Mouse (Mus musculus) heart, postnatal 0 days (tissue): ENCODE results near the gene St6galnac3. TPM values are rescaled to one million over a fixed set of nuclear protein-coding genes. Genes with fewer than 3 reads are reported as not detected.

Experiments used
- ATAC-seq: fragments of 200-750 bp; cut with Nextera tagmentation; 2 replicates; pipeline ENCODE4 v1.8.0; 2017; ENCODE audit warnings: low read depth, moderate number of reproducible peaks, moderate library complexity; ENCODE audit not compliant: insufficient read depth
- DNase-seq: peaks from one replicate; pipeline ENCODE4 v3.0.0-alpha.2; 2016; ENCODE audit warnings: low spot score
- H3K27ac ChIP-seq: fragments of 300-500 bp; sonication (generic); 2 replicates; pipeline ENCODE4 v1.5.1; 2014; ENCODE audit warnings: low read depth, mild to moderate bottlenecking
- H3K27me3 ChIP-seq: fragments of 300-500 bp; sonication (generic); 2 replicates; pipeline ENCODE4 v1.6.1; 2014; ENCODE audit warnings: low read length, mixed read lengths; ENCODE audit not compliant: control insufficient read depth, insufficient read depth
- H3K36me3 ChIP-seq: fragments of 300-500 bp; sonication (generic); replicated peaks from 2 replicates; pipeline ENCODE4 v1.6.1; 2014; ENCODE audit warnings: low read length, mixed read lengths; ENCODE audit not compliant: control insufficient read depth, insufficient read depth
- H3K4me1 ChIP-seq: fragments of 300-500 bp; sonication (generic); 2 replicates; pipeline ENCODE4 v1.6.1; 2014; ENCODE audit warnings: antibody characterized with exemption; ENCODE audit not compliant: control insufficient read depth, insufficient read depth
- H3K4me2 ChIP-seq: fragments of 300-500 bp; sonication (generic); 2 replicates; pipeline ENCODE4 v1.6.1; 2014; ENCODE audit warnings: low read depth, mild to moderate bottlenecking, low read length, moderate library complexity
- H3K4me3 ChIP-seq: fragments of 300-500 bp; sonication (generic); 2 replicates; pipeline ENCODE4 v1.5.1; 2014; ENCODE audit warnings: low read depth, low read length
- H3K9ac ChIP-seq: fragments of 300-500 bp; sonication (generic); replicated peaks from 2 replicates; pipeline ENCODE4 v1.6.1; 2014; ENCODE audit warnings: low read depth, low read length, mixed read lengths
- H3K9me3 ChIP-seq: fragments of 300-500 bp; sonication (generic); replicated peaks from 2 replicates; pipeline ENCODE4 v1.6.1; 2016; ENCODE audit warnings: low read length; ENCODE audit not compliant: control insufficient read depth
- CTCF ChIP-seq: IDR thresholded peaks from 2 replicates; pipeline ENCODE4 v1.5.1; 2016; ENCODE audit warnings: antibody characterized with exemption, control low read depth, low read depth
- EP300 ChIP-seq: IDR thresholded peaks from 2 replicates; pipeline ENCODE4 v1.6.1; 2016; ENCODE audit warnings: antibody characterized with exemption, low read depth
- WGBS: fragments of 180-500 bp; shearing (Covaris S2); extraction: QIAGEN DNeasy Blood & Tissue Kit; methylation state at CpG from one replicate; pipeline ENCODE4 v1.1.7; 2014; 5-methylcytosine and 5-hydroxymethylcytosine counted together
- polyA plus RNA-seq: library from polyadenylated mRNA; unstranded; fragments of >200 nt; fragmentation: Nextera tagmentation; extraction: Ambion mirVana; gene quantifications from 2 replicates; pipeline ENCODE4 v1.2.1, GENCODE M21; 2015
- total RNA-seq: library from RNA; depleted of rRNA; stranded (reverse); fragments of >200 nt; gene quantifications from 2 replicates; pipeline ENCODE4 v1.2.3, GENCODE M21; 2014; ENCODE audit warnings: low replicate concordance

St6galnac3 gene
- total and polyA plus RNA-seq, 2 experiments from 2014 or later: 9.7 to 22.5 TPM

DNA sequence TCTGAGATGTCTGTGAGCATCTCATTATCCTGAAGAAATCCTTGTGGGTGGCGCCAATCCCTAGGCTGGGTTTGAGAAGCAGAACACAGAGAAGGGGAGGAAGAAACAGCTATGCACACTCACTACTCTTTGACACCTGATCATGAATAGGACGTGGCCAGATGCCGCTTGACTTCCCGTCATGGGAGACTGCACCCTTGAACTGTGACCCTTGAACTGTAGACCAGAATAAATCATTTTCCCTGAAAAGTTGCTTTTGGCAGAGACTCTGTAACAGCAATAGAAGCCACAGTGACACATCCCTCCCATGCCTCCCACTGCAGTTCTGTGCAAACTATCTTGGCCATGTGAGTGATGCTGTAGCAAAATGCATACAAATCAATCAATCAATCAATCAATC lies 267.3 kb downstream of the St6galnac3 start:
- no peak for DNase-seq
- Histone ChIP-seq H3K27ac (no peak overlapping the region), H3K9me3 (no peaks in the 10 kb centered on the region; the same call in 1 of the 2 replicates), H3K4me1 (no peaks in the 10 kb centered on the region), H3K36me3 (no peaks in the 10 kb centered on the region), H3K9ac (no peak overlapping the region), H3K4me3 (no peak overlapping the region), H3K4me2 (no peak overlapping the region), H3K27me3 (no peaks in the 10 kb centered on the region)
- TF ChIP-seq EP300 (no peak), CTCF (no peak)
- 90% methylated on average over 4 of the region's 4 CpGs for WGBS
- no peak for ATAC-seq

GRCm38 (mm10) chr3:153457203-153457602 lies 267.8 kb downstream of the St6galnac3 start:
- H3K4me1 ChIP-seq: no peaks in the 10 kb centered on the region
- H3K9me3 ChIP-seq: no peaks in the 10 kb centered on the region; the same call in 1 of the 2 replicates
- no peaks in the 10 kb centered on the region for H3K27me3 ChIP-seq
- TF ChIP-seq CTCF (no peak), EP300 (no peak)
- ATAC-seq (peak; percentile 30; the same call in 1 of the 2 replicates), DNase-seq (peak; percentile 6)
- no peak overlapping the region for H3K4me2 ChIP-seq
- WGBS: 64% methylated on average over 2 of the region's 2 CpGs
- no peaks in the 10 kb centered on the region for H3K36me3 ChIP-seq
- no peak overlapping the region for H3K4me3 ChIP-seq
- H3K27ac ChIP-seq: no peak overlapping the region
- H3K9ac ChIP-seq: no peak overlapping the region

DNA sequence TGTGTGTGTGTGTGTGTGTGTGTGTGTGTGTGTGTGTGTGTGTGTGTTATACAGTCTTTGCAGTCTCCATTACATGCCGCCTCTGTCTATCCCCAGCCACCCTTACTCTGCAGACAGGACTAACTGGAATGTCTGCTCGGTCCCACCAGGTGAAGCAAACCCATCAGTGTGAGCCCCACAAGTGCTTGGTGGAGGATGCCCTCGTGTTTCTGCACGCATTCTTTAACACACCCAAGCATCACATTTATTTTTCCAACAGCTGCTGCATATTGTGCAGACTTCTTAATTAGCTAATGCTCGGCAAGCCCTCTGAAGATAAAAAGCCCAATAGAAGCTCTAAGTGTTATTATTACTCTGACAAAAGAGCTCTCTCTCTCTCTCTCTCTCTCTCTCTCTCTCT lies 268.7 kb downstream of the St6galnac3 start:
- H3K4me1 ChIP-seq: no peaks in the 10 kb centered on the region
- no peak overlapping the region for H3K9ac ChIP-seq
- H3K27me3 ChIP-seq: no peaks in the 10 kb centered on the region
- DNase-seq (no peak), ATAC-seq (no peak)
- no peaks in the 10 kb centered on the region for H3K36me3 ChIP-seq
- TF ChIP-seq CTCF (no peak), EP300 (no peak)
- H3K4me2 ChIP-seq: no peak overlapping the region
- no peak overlapping the region for H3K4me3 ChIP-seq
- H3K27ac ChIP-seq: no peak overlapping the region
- no peaks in the 10 kb centered on the region; the same call in 1 of the 2 replicates for H3K9me3 ChIP-seq
- 73% methylated on average over 5 of the region's 5 CpGs for WGBS

DNA sequence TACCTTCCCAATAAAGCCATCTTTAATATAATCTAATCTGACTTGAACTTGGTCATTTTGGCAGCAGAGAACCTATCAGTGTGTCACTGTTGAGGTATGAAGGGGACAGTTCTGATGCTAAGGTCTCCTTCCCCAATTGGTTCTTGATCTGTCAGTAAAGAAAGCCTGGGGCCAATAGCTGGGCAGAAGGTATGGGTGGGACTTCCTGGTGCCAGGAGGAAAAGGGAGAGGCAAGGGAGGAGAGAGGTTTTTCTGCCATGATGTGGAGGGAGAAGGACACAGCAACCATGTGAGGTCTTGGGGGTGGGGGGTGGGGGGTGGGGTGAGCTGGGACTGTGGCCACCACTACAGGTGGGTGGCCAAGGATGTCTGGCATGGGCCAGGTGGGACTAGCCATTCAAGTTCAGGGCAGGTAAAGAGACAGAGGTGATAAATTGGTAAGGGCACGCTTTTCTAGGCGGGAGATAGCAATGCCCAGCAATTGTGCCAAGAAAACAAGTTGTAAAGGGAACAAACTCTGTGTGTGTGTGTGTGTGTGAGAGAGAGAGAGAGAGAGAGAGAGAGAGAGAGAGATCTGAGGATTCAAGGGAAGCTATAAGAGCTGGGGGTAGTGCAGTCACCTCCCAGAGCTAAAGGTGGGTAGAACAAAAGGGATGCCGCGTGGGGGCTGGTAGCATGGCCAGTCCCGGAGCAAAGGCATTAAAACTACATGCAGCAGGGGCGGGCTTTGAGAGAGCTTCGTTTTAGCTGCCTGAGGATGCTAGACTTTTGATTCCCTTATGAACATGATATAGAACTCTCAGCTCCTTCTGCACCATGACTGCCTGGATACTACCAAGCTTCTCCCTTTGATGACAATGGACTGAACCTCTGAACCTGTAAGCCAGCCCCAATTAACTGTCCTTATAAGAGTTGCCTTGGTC lies 271.6 kb downstream of the St6galnac3 start:
- Histone ChIP-seq H3K9me3 (no peaks in the 10 kb centered on the region), H3K9ac (no peak overlapping the region), H3K4me2 (no peak overlapping the region), H3K4me1 (no peaks in the 10 kb centered on the region), H3K27me3 (no peaks in the 10 kb centered on the region), H3K27ac (no peak overlapping the region), H3K4me3 (no peak overlapping the region), H3K36me3 (no peaks in the 10 kb centered on the region)
- WGBS: 80% methylated on average over 7 of the region's 7 CpGs
- ATAC-seq (no peak), DNase-seq (no peak)
- TF ChIP-seq CTCF: no peak
- no peak for TF ChIP-seq EP300

- WGBS: 86% methylated on average over 3 of the region's 3 CpGs
- Histone ChIP-seq H3K36me3 (no peaks in the 10 kb centered on the region), H3K27ac (no peak overlapping the region), H3K4me1 (no peaks in the 10 kb centered on the region), H3K9me3 (no peaks in the 10 kb centered on the region), H3K9ac (no peak overlapping the region), H3K27me3 (no peaks in the 10 kb centered on the region), H3K4me2 (no peak overlapping the region), H3K4me3 (no peak overlapping the region)
- ATAC-seq (no peak), DNase-seq (no peak)
- TF ChIP-seq EP300 (no peak), CTCF (no peak)
Observed at GRCm38 (mm10) chr3:153452299-153452996, 272.5 kb downstream of the St6galnac3 start.
